Mouse (Mus musculus) adrenal gland, adult 8-10 months (tissue): Measurements from ENCODE around the gene Gpr87. TPM values are rescaled to one million over a fixed set of nuclear protein-coding genes. Genes with fewer than 3 reads are reported as not detected.
A peak's percentile ranks its signal among the peaks of the same experiment; 100 is the strongest.

Experiments used
- DNase-seq: peaks from one replicate; pipeline ENCODE4 v3.0.0; 2022
- total RNA-seq, 4 experiments: library from RNA; stranded (reverse); gene quantifications; 2 replicates each; pipeline ENCODE4 v1.2.4; 2022

Gene Gpr87
- total RNA-seq, 4 experiments from 2014 or later = not detected

- DNase-seq = no peak
Observed at GRCm38 (mm10) chr3:59135911-59136653, 58.8 kb downstream of the Gpr87 start.

GRCm38 (mm10) chr3:59133189-59133588 lies 61.7 kb downstream of the Gpr87 start:
- no peak for DNase-seq

DNA sequence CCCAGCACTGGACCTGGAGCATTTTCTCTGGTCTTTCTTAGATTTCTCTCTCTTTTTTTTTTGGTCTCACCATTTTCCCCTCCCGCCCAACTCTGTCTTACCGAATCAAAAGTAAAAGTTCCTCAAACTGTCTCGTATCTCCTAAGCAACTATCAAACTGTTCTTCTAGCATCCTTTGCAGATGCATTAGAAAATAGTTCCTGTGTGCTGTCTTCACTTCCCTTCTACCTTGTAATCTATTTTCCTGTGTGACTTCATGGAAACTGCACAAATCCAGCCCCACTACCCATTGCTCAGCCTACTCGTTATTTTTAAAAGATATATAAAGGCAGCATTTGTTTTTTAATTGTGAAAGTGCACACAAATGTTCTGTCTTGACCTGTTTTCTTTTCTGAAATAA lies 62.9 kb downstream of the Gpr87 start:
- DNase-seq = no peak

DNA sequence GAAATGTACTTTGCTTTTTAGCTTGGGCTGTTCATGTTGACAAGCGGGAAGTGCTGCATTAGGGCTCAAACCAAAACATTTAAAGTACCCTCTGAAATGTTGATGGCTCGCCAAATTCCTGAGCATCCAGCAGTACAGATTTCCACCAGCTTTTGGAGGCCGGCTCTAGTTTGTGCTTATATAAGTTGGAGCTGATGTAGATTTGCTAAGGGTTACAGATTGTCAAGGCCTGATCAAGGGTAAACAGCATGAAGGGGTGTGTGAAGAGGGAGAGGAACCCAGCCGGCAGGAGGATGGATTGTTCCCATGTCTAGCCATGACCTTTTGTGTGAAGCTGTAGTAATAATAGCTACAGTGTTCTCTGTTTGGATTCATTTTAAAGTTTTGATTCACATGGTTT lies 63.8 kb downstream of the Gpr87 start:
- DNase-seq = no peak

DNA sequence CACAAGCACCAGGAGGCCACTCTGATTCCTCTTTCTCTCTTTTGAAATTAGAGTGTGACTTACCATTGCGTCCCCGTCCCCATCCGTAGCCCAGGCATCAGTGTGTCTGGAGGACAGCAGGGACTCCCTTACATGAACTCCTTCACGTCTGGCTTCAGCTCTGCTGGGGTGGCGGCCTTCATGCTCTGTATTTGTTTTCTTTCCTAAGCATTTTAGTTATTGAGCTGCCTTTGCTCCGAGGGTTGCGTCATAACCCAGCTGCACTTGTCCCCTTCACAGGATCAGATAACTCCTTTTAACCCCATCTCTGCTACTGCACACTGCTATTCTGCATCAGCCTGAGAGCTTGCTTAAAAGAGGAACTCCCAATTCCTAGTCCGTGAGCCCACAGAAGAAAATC lies 64.5 kb downstream of the Gpr87 start:
- peak; percentile 68 for DNase-seq

DNA sequence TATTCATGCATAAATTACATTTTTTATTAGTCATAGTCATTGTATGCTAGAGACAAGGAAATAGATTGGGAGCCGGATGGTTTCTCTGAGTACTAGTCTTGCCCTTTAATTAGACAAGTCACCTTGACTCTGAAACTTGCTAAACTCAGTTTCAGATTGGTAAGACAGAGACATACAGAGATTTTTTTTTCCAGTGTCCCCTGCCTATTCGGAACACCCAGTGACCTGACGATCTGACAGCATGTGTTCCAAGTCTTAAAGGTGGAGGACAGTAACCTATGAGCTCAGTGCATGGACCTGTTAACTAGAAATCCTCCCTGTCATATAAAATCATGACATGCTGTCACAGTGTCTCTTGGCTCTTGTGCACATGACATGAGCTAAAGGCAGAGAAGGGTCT lies 65.4 kb downstream of the Gpr87 start:
- DNase-seq = no peak

Other genes with a start within 250 kb of the Gpr87 start
- gene Med12l, start 189.3 kb downstream of the Gpr87 start, total RNA-seq = 10 to 100 TPM; 13.0 to 19.3 (median 16.9) TPM
- under 1 TPM; 0.15 to 0.45 (median 0.29) TPM for gene Gpr171, start 93.3 kb downstream of the Gpr87 start, total RNA-seq
- 10 to 100 TPM; 25.4 to 47.3 (median 37.8) TPM for gene P2ry14, start 41.5 kb downstream of the Gpr87 start, total RNA-seq
- 1 to 10 TPM in 3 of 4 experiments, under 1 TPM in 1; 0.98 to 3.4 (median 2.0) TPM for gene P2ry13, start 15.8 kb upstream of the Gpr87 start, total RNA-seq
- gene P2ry12, start 67.8 kb upstream of the Gpr87 start, total RNA-seq = 1 to 10 TPM; 1.2 to 4.8 (median 2.4) TPM
- gene Igsf10, start 149.3 kb upstream of the Gpr87 start, total RNA-seq = 1 to 10 TPM; 1.1 to 2.3 (median 2.2) TPM